Mouse (Mus musculus): Measurements from ENCODE around the gene Arl10. TPM values are rescaled to one million over a fixed set of nuclear protein-coding genes. Genes with fewer than 3 reads are reported as not detected.

Gene Arl10
- polyA plus RNA-seq, 1 experiment from 2014 or later: 18.8 TPM

DNA sequence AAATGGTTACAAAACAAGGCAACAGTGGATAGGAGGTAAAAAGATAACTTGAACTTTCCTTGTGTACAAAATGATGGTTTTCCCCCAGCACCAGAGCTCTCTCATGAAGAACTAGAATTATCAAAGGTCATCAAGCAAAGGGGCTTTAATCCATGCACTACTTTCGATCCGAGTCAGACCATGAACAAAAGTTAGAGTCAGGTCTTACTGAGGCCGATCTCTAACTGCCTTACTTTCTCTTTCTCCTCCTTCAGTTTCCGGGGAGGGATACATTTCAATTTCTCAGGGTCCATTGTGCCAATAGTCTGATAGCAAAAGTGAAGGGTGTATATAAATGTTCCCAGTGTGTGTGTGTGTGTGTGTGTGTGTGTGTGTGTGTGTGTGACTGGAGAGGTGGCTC, 2.2 kb upstream of the Arl10 start:
- 83% methylated on average over 4 of the region's 4 CpGs for WGBS
- no peak overlapping the region for H3K27ac ChIP-seq (replicated peaks; ENCODE audit: low read depth, low read length)
- H3K9me3 ChIP-seq (ENCODE audit: control insufficient read depth, low read length): no peaks in the 10 kb centered on the region
- no peak overlapping the region for H3K9ac ChIP-seq (ENCODE audit: low read depth, low read length)
- H3K36me3 ChIP-seq (ENCODE audit: control insufficient read depth, insufficient read depth, low read length): peaks cover 5% of the 10 kb centered on the region; the same call in 1 of the 2 replicates
- H3K4me3 ChIP-seq (ENCODE audit: low read depth, low read length): no peak overlapping the region
- H3K27me3 ChIP-seq (replicated peaks; ENCODE audit: control insufficient read depth, insufficient read depth, low read length): no peaks in the 10 kb centered on the region
- peaks cover 8% of the 10 kb centered on the region; the same call in 1 of the 2 replicates for H3K4me1 ChIP-seq (ENCODE audit: control insufficient read depth, insufficient read depth, low read length)
- H3K4me2 ChIP-seq (ENCODE audit: low read depth, low read length): no peak overlapping the region
- ATAC-seq (ENCODE audit: low read depth): no peak
- no peak for DNase-seq (ENCODE audit: low spot score)

DNA sequence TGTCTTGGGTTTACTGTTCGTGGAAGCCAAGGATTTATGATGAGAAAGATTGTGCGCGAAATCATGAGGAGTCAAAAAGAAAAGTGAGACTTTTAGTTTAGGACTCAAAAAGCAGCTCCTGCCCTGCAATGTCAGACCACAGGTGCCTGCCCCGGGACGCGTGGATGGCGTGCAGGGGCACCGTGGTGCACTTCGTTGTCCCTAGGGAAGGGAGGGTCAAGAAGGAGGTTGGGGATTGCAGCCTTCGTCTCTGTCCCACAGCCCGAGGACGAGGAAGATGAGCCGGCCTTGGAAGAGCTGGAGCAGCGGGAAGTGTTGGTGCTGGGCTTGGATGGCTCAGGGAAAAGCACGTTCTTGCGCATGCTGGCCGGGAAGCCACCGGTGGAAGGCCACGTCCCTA, 674 bp downstream of the Arl10 start:
- Histone ChIP-seq H3K9me3 (ENCODE audit: control insufficient read depth, low read length) (no peaks in the 10 kb centered on the region), H3K4me3 (ENCODE audit: low read depth, low read length) (peak overlapping the region; percentile 76), H3K27ac (replicated peaks; ENCODE audit: low read depth, low read length) (0 out of 2 replicates have a peak overlapping the region, but pooled peaks have one; percentile 22), H3K36me3 (ENCODE audit: control insufficient read depth, insufficient read depth, low read length) (peaks cover 26% of the 10 kb centered on the region), H3K4me1 (ENCODE audit: control insufficient read depth, insufficient read depth, low read length) (peaks cover 8% of the 10 kb centered on the region; the same call in 1 of the 2 replicates), H3K27me3 (replicated peaks; ENCODE audit: control insufficient read depth, insufficient read depth, low read length) (no peaks in the 10 kb centered on the region), H3K4me2 (ENCODE audit: low read depth, low read length) (peak overlapping the region; percentile 70), H3K9ac (ENCODE audit: low read depth, low read length) (peak overlapping the region; percentile 82)
- ATAC-seq (ENCODE audit: low read depth) (no peak; the same call in 1 of the 2 replicates), DNase-seq (ENCODE audit: low spot score) (no peak)
- 2% methylated on average over 19 of the region's 19 CpGs for WGBS

DNA sequence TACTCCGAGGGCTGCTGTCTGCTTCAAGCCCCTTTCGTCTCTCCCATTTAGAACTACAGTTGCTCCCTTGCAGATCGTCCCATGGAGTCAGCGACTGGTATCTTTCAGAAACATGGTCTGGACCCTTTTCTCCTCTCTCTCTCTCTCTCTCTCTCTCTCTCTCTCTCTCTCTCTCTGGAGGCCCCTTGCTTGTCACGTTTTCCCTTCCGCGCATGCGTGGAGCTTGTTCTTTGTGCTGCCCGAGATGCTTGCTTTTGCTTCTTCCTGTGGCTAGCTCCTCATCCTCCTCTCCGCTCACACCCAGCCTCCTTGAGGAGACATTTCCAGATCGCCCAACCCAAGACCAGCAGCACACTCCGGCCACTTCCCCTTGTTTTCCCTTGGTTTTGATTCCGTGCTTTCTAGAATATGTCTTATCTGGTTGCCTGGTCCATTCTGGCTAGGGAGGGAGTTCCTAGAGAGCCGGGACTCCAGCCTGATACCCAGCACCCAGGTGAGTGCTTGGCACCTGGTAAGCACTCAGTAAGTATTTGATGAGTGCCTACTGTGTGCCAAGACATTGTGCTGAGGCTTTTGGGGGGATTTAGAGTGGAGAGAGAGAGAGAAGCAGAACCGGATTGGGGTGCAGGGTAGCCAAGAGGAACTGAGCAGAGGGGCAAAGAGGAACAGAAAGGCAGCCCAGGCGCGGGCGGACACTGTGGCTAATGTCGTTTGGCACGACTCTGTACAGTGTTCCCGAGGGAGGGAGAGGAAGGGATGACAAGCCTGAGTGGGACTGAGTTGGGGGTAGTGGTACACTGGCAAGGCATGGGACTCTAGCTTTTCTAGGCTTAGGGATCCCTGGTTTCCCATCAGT, 3.1 kb downstream of the Arl10 start:
- Histone ChIP-seq H3K9me3 (ENCODE audit: control insufficient read depth, low read length) (no peaks in the 10 kb centered on the region), H3K36me3 (ENCODE audit: control insufficient read depth, insufficient read depth, low read length) (peaks cover 50% of the 10 kb centered on the region), H3K4me2 (ENCODE audit: low read depth, low read length) (no peak overlapping the region), H3K4me3 (ENCODE audit: low read depth, low read length) (no peak overlapping the region), H3K27me3 (replicated peaks; ENCODE audit: control insufficient read depth, insufficient read depth, low read length) (no peaks in the 10 kb centered on the region), H3K4me1 (ENCODE audit: control insufficient read depth, insufficient read depth, low read length) (peaks cover 8% of the 10 kb centered on the region; the same call in 1 of the 2 replicates), H3K9ac (ENCODE audit: low read depth, low read length) (no peak overlapping the region), H3K27ac (replicated peaks; ENCODE audit: low read depth, low read length) (no peak overlapping the region)
- 84% methylated on average over 21 of the region's 21 CpGs for WGBS
- DNase-seq (ENCODE audit: low spot score) (no peak), ATAC-seq (ENCODE audit: low read depth) (no peak)

DNA sequence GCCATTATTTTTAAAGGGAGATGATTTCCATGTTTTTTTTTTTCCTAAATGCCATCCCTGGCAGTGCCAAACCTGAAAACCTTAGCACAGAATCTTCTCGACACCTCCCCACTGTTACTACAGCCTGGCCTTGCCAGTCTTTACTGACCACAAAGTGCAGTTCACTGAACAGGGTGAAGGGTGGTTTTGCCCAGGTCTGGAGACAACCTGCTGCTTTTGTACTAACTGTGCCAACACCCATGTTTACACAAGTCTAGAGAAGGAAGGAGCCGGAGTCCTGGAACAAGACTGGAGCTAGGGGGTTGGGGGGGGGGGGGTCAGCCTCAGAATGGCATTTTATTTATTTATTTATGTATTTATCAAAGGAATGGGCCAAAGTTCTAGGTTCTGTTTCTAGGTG, 6.6 kb downstream of the Arl10 start:
- 86% methylated on average over 2 of the region's 2 CpGs for WGBS
- DNase-seq (ENCODE audit: low spot score) (no peak), ATAC-seq (ENCODE audit: low read depth) (no peak)
- Histone ChIP-seq H3K4me3 (ENCODE audit: low read depth, low read length) (no peak overlapping the region), H3K9me3 (ENCODE audit: control insufficient read depth, low read length) (no peaks in the 10 kb centered on the region), H3K4me2 (ENCODE audit: low read depth, low read length) (no peak overlapping the region), H3K9ac (ENCODE audit: low read depth, low read length) (no peak overlapping the region), H3K36me3 (ENCODE audit: control insufficient read depth, insufficient read depth, low read length) (peaks cover 85% of the 10 kb centered on the region), H3K27ac (replicated peaks; ENCODE audit: low read depth, low read length) (no peak overlapping the region), H3K4me1 (ENCODE audit: control insufficient read depth, insufficient read depth, low read length) (no peaks in the 10 kb centered on the region), H3K27me3 (replicated peaks; ENCODE audit: control insufficient read depth, insufficient read depth, low read length) (no peaks in the 10 kb centered on the region)

DNA sequence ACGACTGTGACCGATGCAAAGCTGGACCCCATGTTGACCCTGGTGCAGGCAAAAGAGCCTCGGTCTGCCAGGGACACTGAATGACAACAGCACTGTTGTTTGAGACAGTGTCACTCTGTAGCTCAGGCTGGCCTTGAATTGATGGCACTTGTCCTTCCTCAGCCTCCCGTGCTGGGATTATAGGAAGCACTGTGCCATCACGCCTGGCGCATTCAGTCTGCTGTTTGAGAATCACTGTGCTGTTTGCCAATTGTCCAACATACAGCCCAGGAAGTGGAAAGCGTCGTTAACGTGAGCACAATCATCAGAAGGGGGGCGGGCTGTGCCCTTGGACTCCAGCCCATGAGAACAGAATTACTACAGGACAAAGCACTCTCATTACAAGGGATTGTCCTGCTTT, 7.3 kb downstream of the Arl10 start:
- 80% methylated on average over 10 of the region's 10 CpGs for WGBS

DNA sequence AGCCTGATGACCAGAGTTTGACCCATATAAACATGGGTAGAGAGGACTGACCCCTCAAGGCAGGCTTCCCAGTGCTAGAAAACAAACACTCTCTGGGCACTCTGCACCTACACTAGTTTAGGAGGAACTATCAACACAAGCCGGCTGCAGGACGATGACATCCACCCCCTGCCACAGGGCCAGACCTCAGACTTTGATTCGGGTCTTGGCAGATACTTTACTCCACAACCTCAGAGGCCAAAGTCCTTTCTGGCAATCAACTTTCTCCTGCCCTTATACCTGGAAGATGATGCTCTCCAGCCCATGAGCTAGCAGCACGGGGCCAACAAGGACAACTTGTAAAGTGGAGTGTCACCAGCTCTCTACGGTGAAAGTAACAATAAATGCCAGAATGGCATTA, 8.0 kb downstream of the Arl10 start:
- no peak for DNase-seq (ENCODE audit: low spot score)

More for the DNA sequence above, 7.3 kb downstream of the Arl10 start:
- H3K4me2 ChIP-seq (ENCODE audit: low read depth, low read length): no peak overlapping the region
- peaks cover 87% of the 10 kb centered on the region for H3K36me3 ChIP-seq (ENCODE audit: control insufficient read depth, insufficient read depth, low read length)
- DNase-seq (ENCODE audit: low spot score) (no peak), ATAC-seq (ENCODE audit: low read depth) (no peak)
- no peaks in the 10 kb centered on the region for H3K27me3 ChIP-seq (replicated peaks; ENCODE audit: control insufficient read depth, insufficient read depth, low read length)
- H3K9ac ChIP-seq (ENCODE audit: low read depth, low read length): no peak overlapping the region
- H3K4me3 ChIP-seq (ENCODE audit: low read depth, low read length): no peak overlapping the region
- H3K9me3 ChIP-seq (ENCODE audit: control insufficient read depth, low read length): no peaks in the 10 kb centered on the region
- no peaks in the 10 kb centered on the region for H3K4me1 ChIP-seq (ENCODE audit: control insufficient read depth, insufficient read depth, low read length)
- H3K27ac ChIP-seq (replicated peaks; ENCODE audit: low read depth, low read length): no peak overlapping the region

DNA sequence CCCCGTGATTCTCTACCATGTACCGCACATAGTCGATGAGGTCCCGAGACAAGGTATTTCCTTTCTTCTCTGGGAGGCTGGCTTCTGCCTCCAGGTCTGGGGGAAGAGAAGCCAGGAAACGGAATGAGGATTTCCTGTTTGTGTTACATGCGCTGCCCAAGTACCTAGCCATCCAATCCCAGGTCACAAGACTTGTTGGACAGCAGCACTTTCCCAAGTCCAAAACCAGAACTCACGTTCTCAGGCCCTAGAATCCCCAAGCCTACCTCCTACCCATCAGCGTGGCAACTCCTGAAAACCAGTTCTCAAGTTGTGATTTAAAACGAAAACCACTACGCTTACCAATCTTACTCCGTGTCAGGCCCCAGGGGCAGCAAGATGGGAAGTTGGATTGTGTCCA, 11.0 kb downstream of the Arl10 start:
- H3K4me3 ChIP-seq (ENCODE audit: low read depth, low read length): no peak overlapping the region
- H3K36me3 ChIP-seq (ENCODE audit: control insufficient read depth, insufficient read depth, low read length): peaks cover 73% of the 10 kb centered on the region

More for the DNA sequence above, 8.0 kb downstream of the Arl10 start:
- H3K4me3 ChIP-seq (ENCODE audit: low read depth, low read length): no peak overlapping the region
- H3K27me3 ChIP-seq (replicated peaks; ENCODE audit: control insufficient read depth, insufficient read depth, low read length): no peaks in the 10 kb centered on the region
- no peaks in the 10 kb centered on the region for H3K4me1 ChIP-seq (ENCODE audit: control insufficient read depth, insufficient read depth, low read length)
- H3K36me3 ChIP-seq (ENCODE audit: control insufficient read depth, insufficient read depth, low read length): peaks cover 88% of the 10 kb centered on the region
- H3K4me2 ChIP-seq (ENCODE audit: low read depth, low read length): no peak overlapping the region
- H3K9ac ChIP-seq (ENCODE audit: low read depth, low read length): no peak overlapping the region
- ATAC-seq (ENCODE audit: low read depth): no peak
- no peak overlapping the region for H3K27ac ChIP-seq (replicated peaks; ENCODE audit: low read depth, low read length)
- no peaks in the 10 kb centered on the region for H3K9me3 ChIP-seq (ENCODE audit: control insufficient read depth, low read length)
- 94% methylated on average over 5 of the region's 5 CpGs for WGBS

DNA sequence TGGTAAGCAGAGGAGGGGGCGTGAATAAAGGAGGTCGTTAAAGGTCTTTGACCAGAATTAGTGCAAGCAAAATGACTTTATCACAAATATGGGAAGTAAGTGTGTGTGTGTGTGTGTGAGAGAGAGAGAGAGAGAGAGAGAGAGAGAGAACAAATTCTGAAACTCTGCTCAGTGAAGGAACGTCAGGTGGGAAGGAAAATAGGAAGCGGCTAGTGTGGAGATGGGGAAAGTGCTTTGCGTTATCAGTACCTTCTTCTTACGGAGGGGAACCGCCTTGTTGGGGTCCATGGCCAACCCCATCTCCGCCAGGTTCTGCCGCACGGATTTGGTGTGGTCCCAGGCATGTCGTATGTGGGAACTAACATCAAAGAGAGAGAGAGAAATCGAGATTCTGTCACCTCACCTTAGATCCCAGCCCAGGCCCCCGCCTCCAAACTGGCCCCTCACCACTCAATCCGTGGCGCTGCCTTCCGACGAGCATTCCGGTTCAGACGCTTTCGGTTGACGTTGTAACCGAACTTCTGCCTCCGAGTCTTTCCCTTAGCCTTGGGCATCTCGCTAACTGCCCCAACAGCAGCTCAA, 14.7 kb downstream of the Arl10 start:
- 2% methylated on average over 23 of the region's 24 CpGs for WGBS

More for the DNA sequence above, 11.0 kb downstream of the Arl10 start:
- no peak overlapping the region for H3K27ac ChIP-seq (replicated peaks; ENCODE audit: low read depth, low read length)
- DNase-seq (ENCODE audit: low spot score) (no peak), ATAC-seq (ENCODE audit: low read depth) (no peak)
- H3K9me3 ChIP-seq (ENCODE audit: control insufficient read depth, low read length): no peaks in the 10 kb centered on the region
- no peak overlapping the region for H3K4me2 ChIP-seq (ENCODE audit: low read depth, low read length)
- peaks cover under 1% of the 10 kb centered on the region; the same call in 1 of the 2 replicates for H3K4me1 ChIP-seq (ENCODE audit: control insufficient read depth, insufficient read depth, low read length)
- 93% methylated on average over 11 of the region's 11 CpGs for WGBS
- no peaks in the 10 kb centered on the region for H3K27me3 ChIP-seq (replicated peaks; ENCODE audit: control insufficient read depth, insufficient read depth, low read length)
- no peak overlapping the region for H3K9ac ChIP-seq (ENCODE audit: low read depth, low read length)

More for the DNA sequence above, 14.7 kb downstream of the Arl10 start:
- ATAC-seq (ENCODE audit: low read depth): peak; percentile 18
- H3K27ac ChIP-seq (replicated peaks; ENCODE audit: low read depth, low read length): peak overlapping the region; percentile 85
- H3K4me2 ChIP-seq (ENCODE audit: low read depth, low read length): peak overlapping the region; percentile 82
- H3K9me3 ChIP-seq (ENCODE audit: control insufficient read depth, low read length): no peaks in the 10 kb centered on the region
- no peak for DNase-seq (ENCODE audit: low spot score)
- H3K27me3 ChIP-seq (replicated peaks; ENCODE audit: control insufficient read depth, insufficient read depth, low read length): no peaks in the 10 kb centered on the region
- H3K9ac ChIP-seq (ENCODE audit: low read depth, low read length): peak overlapping the region; percentile 77
- H3K36me3 ChIP-seq (ENCODE audit: control insufficient read depth, insufficient read depth, low read length): peaks cover 51% of the 10 kb centered on the region
- peak overlapping the region; percentile 67 for H3K4me3 ChIP-seq (ENCODE audit: low read depth, low read length)
- H3K4me1 ChIP-seq (ENCODE audit: control insufficient read depth, insufficient read depth, low read length): peaks cover 10% of the 10 kb centered on the region
